Mouse (Mus musculus): Measurements from ENCODE around the gene Kpna7. TPM values are rescaled to one million over a fixed set of nuclear protein-coding genes. Genes with fewer than 3 reads are reported as not detected.

Kpna7 gene
- polyA plus RNA-seq, 1 experiment from 2014 or later = not detected

DNA sequence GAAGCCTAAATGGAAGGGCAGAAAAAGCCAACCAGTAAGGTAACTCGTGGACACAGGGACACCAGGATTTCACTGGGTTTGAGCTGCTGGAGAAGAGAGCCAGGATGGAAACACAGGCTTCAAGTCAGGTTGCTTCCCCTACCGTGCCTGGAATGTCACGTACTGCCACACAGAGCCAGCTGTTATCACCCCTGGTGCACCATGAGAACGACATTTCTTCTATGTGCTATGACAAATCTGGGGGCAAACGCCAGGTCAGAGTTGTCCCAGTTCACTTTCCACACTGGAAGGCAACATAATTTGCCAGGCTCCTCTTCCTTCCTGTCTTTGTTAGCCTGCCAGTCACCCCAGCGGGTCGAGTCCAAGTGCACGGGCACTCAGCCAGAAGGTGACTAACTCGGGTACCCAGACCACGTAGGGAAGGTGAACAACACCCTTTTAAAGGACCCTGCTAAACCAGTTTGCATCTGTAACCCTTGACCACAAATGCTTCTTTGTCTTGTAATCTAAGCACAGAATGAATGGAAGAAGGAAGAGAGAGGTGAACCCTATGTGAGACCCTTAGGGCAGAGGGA is 105.2 kb downstream of the Kpna7 start:
- Histone ChIP-seq H3K27me3 (ENCODE audit: control insufficient read depth, insufficient read depth, low read length) (no peaks in the 10 kb centered on the region), H3K9me3 (ENCODE audit: control insufficient read depth, low read length) (no peaks in the 10 kb centered on the region), H3K4me1 (ENCODE audit: control insufficient read depth, insufficient read depth, low read length) (no peaks in the 10 kb centered on the region), H3K36me3 (ENCODE audit: control insufficient read depth, insufficient read depth, low read length) (no peaks in the 10 kb centered on the region), H3K27ac (replicated peaks; ENCODE audit: low read depth, low read length) (no peak overlapping the region), H3K4me2 (ENCODE audit: low read length) (no peak overlapping the region), H3K4me3 (replicated peaks; ENCODE audit: low read depth, low read length) (no peak overlapping the region), H3K9ac (replicated peaks; ENCODE audit: low read length) (no peak overlapping the region)
- 81% methylated on average over 10 of the region's 10 CpGs for WGBS
- ATAC-seq (ENCODE audit: low FRiP score, low TSS enrichment) (no peak), DNase-seq (no peak)

DNA sequence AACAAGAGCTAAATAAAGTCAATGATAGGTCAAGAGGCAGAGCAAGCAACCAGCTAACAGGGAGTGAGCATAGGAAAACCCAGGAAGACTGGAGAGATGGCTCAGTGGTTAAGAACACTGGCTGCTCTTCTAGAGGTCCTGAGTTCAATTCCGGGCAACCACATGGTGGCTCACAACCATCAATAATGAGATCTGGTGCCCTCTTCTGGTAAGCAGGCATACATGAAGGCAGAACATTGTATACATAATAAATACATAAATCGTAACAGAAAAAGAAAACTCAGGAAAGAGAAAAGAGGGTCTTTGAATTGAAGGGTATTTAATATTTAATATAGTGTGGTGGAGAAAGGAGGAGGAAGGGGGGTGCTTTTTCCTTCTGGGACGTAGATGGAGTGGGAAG is 112.6 kb downstream of the Kpna7 start:
- ATAC-seq (ENCODE audit: low FRiP score, low TSS enrichment) (no peak), DNase-seq (no peak)
- 86% methylated on average over 3 of the region's 3 CpGs for WGBS
- no peak overlapping the region for H3K27ac ChIP-seq (replicated peaks; ENCODE audit: low read depth, low read length)
- H3K4me3 ChIP-seq (replicated peaks; ENCODE audit: low read depth, low read length) = no peak overlapping the region
- H3K36me3 ChIP-seq (ENCODE audit: control insufficient read depth, insufficient read depth, low read length) = no peaks in the 10 kb centered on the region
- no peaks in the 10 kb centered on the region for H3K9me3 ChIP-seq (ENCODE audit: control insufficient read depth, low read length)
- no peak overlapping the region for H3K9ac ChIP-seq (replicated peaks; ENCODE audit: low read length)
- no peak overlapping the region for H3K4me2 ChIP-seq (ENCODE audit: low read length)
- H3K27me3 ChIP-seq (ENCODE audit: control insufficient read depth, insufficient read depth, low read length) = no peaks in the 10 kb centered on the region
- 0 out of 2 replicates have a peak, but pooled peaks cover 3% of the 10 kb centered on the region for H3K4me1 ChIP-seq (ENCODE audit: control insufficient read depth, insufficient read depth, low read length)

DNA sequence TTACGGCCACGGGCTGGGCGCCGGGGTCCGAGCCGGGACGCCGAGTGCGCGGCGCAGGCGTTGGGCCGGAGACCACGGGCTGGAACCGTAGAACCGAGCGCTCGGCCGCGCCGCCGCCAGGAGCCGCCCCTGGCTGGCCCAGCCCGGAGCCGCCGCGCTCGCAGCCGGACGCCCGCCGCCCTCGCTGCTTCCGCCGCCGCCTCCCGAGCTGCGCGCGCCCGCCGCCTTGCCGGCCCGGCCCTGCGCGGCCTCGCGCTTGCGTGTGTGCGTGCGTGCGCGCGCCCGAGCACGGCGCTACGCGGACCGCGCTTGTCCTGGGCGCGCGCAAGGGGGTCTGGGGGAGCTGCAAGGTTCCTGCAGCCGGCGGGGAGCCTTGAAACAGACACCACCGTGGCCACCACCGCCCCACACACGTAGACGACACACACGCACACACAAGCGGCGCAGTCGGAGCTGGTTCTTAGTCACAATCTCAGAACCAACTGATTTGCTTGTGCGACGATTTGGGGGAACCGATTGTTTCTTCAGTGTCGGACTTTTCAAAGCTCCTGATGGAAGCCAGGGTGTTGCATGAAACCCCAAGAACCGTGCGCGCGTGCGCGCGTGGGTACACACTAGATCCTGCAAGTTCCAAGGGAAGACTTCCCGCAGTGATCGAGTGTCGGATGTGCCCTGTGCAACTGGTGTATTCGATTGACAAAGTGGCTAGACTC is 118.0 kb downstream of the Kpna7 start, which contains the start of gene Smurf1:
Gene Smurf1, minus strand, starts transcription at position 209 of the 713 bp plus-strand sequence.
- DNase-seq = peak; percentile 99
- no peaks in the 10 kb centered on the region for H3K9me3 ChIP-seq (ENCODE audit: control insufficient read depth, low read length)
- under 1% methylated on average over 86 of the region's 89 CpGs for WGBS

DNA sequence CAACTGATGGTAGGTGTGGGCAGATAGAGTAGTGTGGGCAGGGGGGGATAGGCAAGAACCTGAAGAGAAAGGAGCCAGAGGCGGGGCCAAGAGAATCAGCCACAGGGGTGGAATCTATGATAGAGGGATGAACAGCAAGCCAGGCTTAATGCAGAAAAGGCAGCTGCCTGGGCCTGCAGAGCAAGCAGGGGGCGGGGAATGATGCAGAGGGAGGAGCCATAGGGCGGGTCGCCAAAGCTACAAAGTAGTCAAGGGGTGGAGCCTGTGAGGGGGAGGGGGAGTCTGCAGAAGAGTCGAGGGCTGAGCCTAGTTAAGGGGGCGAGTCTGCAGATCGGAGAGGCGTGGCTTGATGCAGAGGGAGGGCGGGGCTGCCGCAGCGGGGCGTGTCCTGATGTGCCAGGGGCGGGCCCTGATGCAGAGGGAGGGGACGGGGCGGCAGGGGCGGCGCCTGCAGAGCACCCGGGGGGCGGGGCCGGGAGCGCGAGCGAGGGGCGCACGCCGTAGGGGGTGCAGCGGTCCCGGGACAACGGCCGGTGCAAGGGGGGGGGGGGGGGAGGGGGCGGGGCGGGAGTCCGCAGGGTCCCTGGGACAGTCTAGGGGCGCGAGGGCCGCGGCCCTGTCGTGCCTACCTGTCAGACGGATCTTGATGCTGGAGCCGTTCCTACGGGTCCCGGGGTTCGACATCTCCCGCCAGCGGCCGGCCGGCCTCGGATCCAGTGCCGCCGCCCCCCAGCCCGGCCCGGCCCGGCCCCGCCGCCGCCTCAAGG is 118.8 kb downstream of the Kpna7 start:
- Histone ChIP-seq H3K27me3 (ENCODE audit: control insufficient read depth, insufficient read depth, low read length) (no peaks in the 10 kb centered on the region), H3K4me2 (ENCODE audit: low read length) (peak overlapping the region; percentile 71), H3K4me1 (ENCODE audit: control insufficient read depth, insufficient read depth, low read length) (peaks cover 23% of the 10 kb centered on the region), H3K36me3 (ENCODE audit: control insufficient read depth, insufficient read depth, low read length) (no peaks in the 10 kb centered on the region), H3K9me3 (ENCODE audit: control insufficient read depth, low read length) (no peaks in the 10 kb centered on the region), H3K27ac (replicated peaks; ENCODE audit: low read depth, low read length) (peak overlapping the region; percentile 89), H3K9ac (replicated peaks; ENCODE audit: low read length) (peak overlapping the region; percentile 92), H3K4me3 (replicated peaks; ENCODE audit: low read depth, low read length) (peak overlapping the region; percentile 91)
- peak; percentile 89 for DNase-seq
- ATAC-seq (ENCODE audit: low FRiP score, low TSS enrichment) = peak; percentile 85
- WGBS = 2% methylated on average over 49 of the region's 56 CpGs

More for the DNA sequence above, 118.0 kb downstream of the Kpna7 start, which contains the start of gene Smurf1:
- Histone ChIP-seq H3K4me2 (ENCODE audit: low read length) (peak within 1 kb of the TSS; percentile 71), H3K4me1 (ENCODE audit: control insufficient read depth, insufficient read depth, low read length) (peaks cover 23% of the 10 kb centered on the region), H3K27me3 (ENCODE audit: control insufficient read depth, insufficient read depth, low read length) (no peaks in the 10 kb centered on the region), H3K9ac (replicated peaks; ENCODE audit: low read length) (peak within 1 kb of the TSS; percentile 92), H3K36me3 (ENCODE audit: control insufficient read depth, insufficient read depth, low read length) (no peaks in the 10 kb centered on the region), H3K4me3 (replicated peaks; ENCODE audit: low read depth, low read length) (peak within 1 kb of the TSS; percentile 91), H3K27ac (replicated peaks; ENCODE audit: low read depth, low read length) (peak within 1 kb of the TSS; percentile 89)
- peak; percentile 79 for ATAC-seq (ENCODE audit: low FRiP score, low TSS enrichment)

DNA sequence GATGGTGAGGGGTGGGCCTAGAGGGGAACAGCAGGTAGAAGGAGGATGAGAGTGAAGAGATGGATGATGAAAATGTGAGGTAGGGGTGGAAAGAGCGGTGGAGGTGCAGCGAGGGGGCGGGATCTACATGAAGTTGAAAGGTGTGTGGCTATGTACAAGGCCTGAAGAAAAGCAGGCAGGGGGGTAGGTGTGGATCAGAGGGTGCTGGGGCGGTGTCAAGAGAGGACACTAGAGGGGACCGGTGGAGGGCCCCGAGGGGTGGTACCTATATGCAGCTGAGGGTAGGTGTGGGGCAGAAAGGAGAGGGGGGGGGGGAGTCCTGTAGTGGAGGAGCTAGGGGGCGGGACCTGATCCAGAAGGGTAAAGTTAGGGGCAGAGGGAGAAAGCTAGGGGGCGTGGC is 119.4 kb downstream of the Kpna7 start:
- peak overlapping the region; percentile 91 for H3K4me3 ChIP-seq (replicated peaks; ENCODE audit: low read depth, low read length)
- H3K4me1 ChIP-seq (ENCODE audit: control insufficient read depth, insufficient read depth, low read length) = peaks cover 23% of the 10 kb centered on the region
- no peaks in the 10 kb centered on the region for H3K36me3 ChIP-seq (ENCODE audit: control insufficient read depth, insufficient read depth, low read length)
- H3K27me3 ChIP-seq (ENCODE audit: control insufficient read depth, insufficient read depth, low read length) = no peaks in the 10 kb centered on the region
- H3K9ac ChIP-seq (replicated peaks; ENCODE audit: low read length) = no peak overlapping the region
- 25% methylated on average over 8 of the region's 8 CpGs for WGBS
- peak overlapping the region; percentile 89; the same call in 1 of the 2 replicates for H3K27ac ChIP-seq (replicated peaks; ENCODE audit: low read depth, low read length)
- peak; percentile 53 for ATAC-seq (ENCODE audit: low FRiP score, low TSS enrichment)
- no peaks in the 10 kb centered on the region for H3K9me3 ChIP-seq (ENCODE audit: control insufficient read depth, low read length)
- H3K4me2 ChIP-seq (ENCODE audit: low read length) = peak overlapping the region; percentile 71
- no peak for DNase-seq

DNA sequence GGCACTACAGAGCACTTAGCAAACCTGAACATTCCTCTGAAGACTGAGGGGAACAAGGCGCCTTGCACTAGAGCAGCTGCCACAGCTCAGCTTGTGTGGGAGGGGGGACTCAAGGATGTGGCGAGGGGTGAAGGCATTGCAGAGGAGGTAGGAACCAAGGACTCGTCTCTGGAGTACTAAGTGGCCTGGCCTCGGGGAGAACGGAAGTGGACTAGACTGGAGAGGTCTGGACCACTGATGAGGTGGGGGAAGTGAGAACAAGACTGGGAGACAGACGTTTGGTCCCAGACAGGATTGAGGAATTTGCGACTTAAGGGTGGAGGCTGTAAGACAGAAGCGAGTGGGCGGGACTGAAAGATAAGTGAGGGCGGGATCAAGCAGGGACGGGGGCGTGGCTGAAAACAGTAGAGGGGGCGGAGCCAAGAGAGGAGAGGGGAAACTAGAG is 120.0 kb downstream of the Kpna7 start:
- Histone ChIP-seq H3K4me2 (ENCODE audit: low read length) (peak overlapping the region; percentile 71), H3K4me1 (ENCODE audit: control insufficient read depth, insufficient read depth, low read length) (peaks cover 23% of the 10 kb centered on the region), H3K36me3 (ENCODE audit: control insufficient read depth, insufficient read depth, low read length) (no peaks in the 10 kb centered on the region), H3K9ac (replicated peaks; ENCODE audit: low read length) (peak overlapping the region; percentile 16; the same call in 1 of the 2 replicates), H3K9me3 (ENCODE audit: control insufficient read depth, low read length) (no peaks in the 10 kb centered on the region), H3K27ac (replicated peaks; ENCODE audit: low read depth, low read length) (peak overlapping the region; percentile 14), H3K27me3 (ENCODE audit: control insufficient read depth, insufficient read depth, low read length) (no peaks in the 10 kb centered on the region), H3K4me3 (replicated peaks; ENCODE audit: low read depth, low read length) (peak overlapping the region; percentile 91)
- ATAC-seq (ENCODE audit: low FRiP score, low TSS enrichment) (no peak), DNase-seq (peak; percentile 62)
- 7% methylated on average over 13 of the region's 13 CpGs for WGBS

DNA sequence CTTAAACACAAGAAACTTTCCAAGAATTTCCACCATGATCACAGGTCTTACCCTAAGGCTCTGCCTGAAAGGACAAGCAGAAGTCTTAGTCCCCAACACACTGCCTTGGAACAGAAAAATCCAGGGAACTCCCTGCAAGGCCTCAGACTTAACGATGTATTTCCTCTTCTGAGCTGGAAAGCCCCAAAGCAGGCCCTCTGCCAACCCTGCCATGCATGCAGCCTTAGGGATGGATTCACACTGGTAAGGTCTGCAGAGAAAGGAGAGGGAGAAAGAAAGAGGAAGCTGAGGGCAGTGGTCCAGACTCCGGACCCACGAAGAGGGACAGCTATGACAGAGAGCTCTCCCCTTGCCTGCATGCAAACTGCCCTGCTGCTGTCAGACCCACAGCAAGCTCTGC is 120.4 kb downstream of the Kpna7 start:
- H3K27me3 ChIP-seq (ENCODE audit: control insufficient read depth, insufficient read depth, low read length) = no peaks in the 10 kb centered on the region
- H3K36me3 ChIP-seq (ENCODE audit: control insufficient read depth, insufficient read depth, low read length) = no peaks in the 10 kb centered on the region
- peak overlapping the region; percentile 71 for H3K4me2 ChIP-seq (ENCODE audit: low read length)
- H3K4me3 ChIP-seq (replicated peaks; ENCODE audit: low read depth, low read length) = peak overlapping the region; percentile 91
- peaks cover 23% of the 10 kb centered on the region for H3K4me1 ChIP-seq (ENCODE audit: control insufficient read depth, insufficient read depth, low read length)
- peak overlapping the region; percentile 16; the same call in 1 of the 2 replicates for H3K9ac ChIP-seq (replicated peaks; ENCODE audit: low read length)
- H3K27ac ChIP-seq (replicated peaks; ENCODE audit: low read depth, low read length) = peak overlapping the region; percentile 14
- 59% methylated on average over 3 of the region's 3 CpGs for WGBS
- DNase-seq = peak; percentile 12
- no peaks in the 10 kb centered on the region for H3K9me3 ChIP-seq (ENCODE audit: control insufficient read depth, low read length)
- no peak for ATAC-seq (ENCODE audit: low FRiP score, low TSS enrichment)

DNA sequence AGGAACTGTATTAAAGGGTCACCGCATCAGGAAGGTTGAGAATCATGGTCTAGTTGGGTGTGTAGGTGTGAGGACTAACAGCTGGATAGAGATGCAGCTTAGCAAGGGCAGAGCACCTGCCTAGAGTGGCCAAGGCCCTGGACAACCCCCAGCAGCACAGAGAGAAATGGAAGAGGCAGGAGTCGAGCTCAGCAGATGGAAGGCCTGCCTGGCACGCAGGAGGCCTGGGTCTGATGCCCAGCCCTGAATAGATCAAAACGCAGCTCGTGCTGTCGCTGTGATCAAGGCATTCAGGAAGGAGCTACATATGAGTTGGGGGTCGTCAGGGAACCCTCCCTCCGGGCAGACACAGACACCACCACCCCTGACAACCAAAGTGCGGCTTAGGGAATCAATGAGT is 125.6 kb downstream of the Kpna7 start:
- DNase-seq = no peak
- Histone ChIP-seq H3K9me3 (ENCODE audit: control insufficient read depth, low read length) (no peaks in the 10 kb centered on the region), H3K4me3 (replicated peaks; ENCODE audit: low read depth, low read length) (no peak overlapping the region), H3K9ac (replicated peaks; ENCODE audit: low read length) (no peak overlapping the region), H3K4me2 (ENCODE audit: low read length) (no peak overlapping the region), H3K27ac (replicated peaks; ENCODE audit: low read depth, low read length) (no peak overlapping the region), H3K27me3 (ENCODE audit: control insufficient read depth, insufficient read depth, low read length) (no peaks in the 10 kb centered on the region), H3K36me3 (ENCODE audit: control insufficient read depth, insufficient read depth, low read length) (no peaks in the 10 kb centered on the region), H3K4me1 (ENCODE audit: control insufficient read depth, insufficient read depth, low read length) (peaks cover 6% of the 10 kb centered on the region; the same call in 1 of the 2 replicates)
- ATAC-seq (ENCODE audit: low FRiP score, low TSS enrichment) = no peak
- WGBS = 88% methylated on average over 9 of the region's 9 CpGs
